Comparison of ENCODE assay signal across 8 mouse cellular contexts in genomic region chr7:76354510-76354909, GRCm38 (mm10).
A peak's percentile ranks its signal among the peaks of the same experiment; 100 is the strongest.
DNase-seq lines count a peak whose midpoint lies in the region; ATAC-seq lines count a peak whose summit lies in the region.

No protein-coding gene starts in this region.

- ATAC-seq in limb, embryonic 11.5 days (ENCODE audit: insufficient number of reproducible peaks, low FRiP score, low TSS enrichment, low read depth), result no peak
- ATAC-seq in activated CD4-positive, CD25-positive, alpha-beta regulatory T cell, adult 4 months, result peak; percentile 49
- ATAC-seq in erythroid progenitor cell, adult 5-6 weeks (replicated peaks; ENCODE audit: low FRiP score, poor library complexity, severe bottlenecking), result no peak

- H3K4me2 ChIP-seq in limb, embryonic 11.5 days (ENCODE audit: low read depth, severe bottlenecking), result no peak overlapping the region

- H3K36me3 ChIP-seq in limb, embryonic 11.5 days (ENCODE audit: control insufficient read depth, insufficient read depth, low read length), result no peaks in the 10 kb centered on the region
- no peaks in the 10 kb centered on the region for H3K36me3 ChIP-seq in limb, embryonic 10.5 days

- no peaks in the 10 kb centered on the region for H3K4me1 ChIP-seq in limb, embryonic 11.5 days (ENCODE audit: control insufficient read depth, insufficient read depth, low read length)
- H3K4me1 ChIP-seq in limb, embryonic 10.5 days, result peaks cover 3% of the 10 kb centered on the region; the same call in 1 of the 2 replicates

- no peak overlapping the region for H3K9ac ChIP-seq in limb, embryonic 11.5 days (ENCODE audit: low read length)

- peak; percentile 4 for DNase-seq in cerebellum, adult 9-10 months
- DNase-seq in cerebellum, adult 9-11 months, result no peak
- peak; percentile 38 for DNase-seq in limb, embryonic 11.5 days (ENCODE audit: low spot score)
- no peak for DNase-seq in limb, embryonic 10.5 days (ENCODE audit: low spot score)
- DNase-seq in kidney, adult 9 months, result peak; percentile 69
- DNase-seq in naive thymus-derived CD4-positive, alpha-beta T cell, adult 2 months (ENCODE audit: low read depth), result peak; percentile 74

- H3K27me3 ChIP-seq in limb, embryonic 11.5 days (ENCODE audit: control insufficient read depth, insufficient read depth, low read length), result no peaks in the 10 kb centered on the region
- no peaks in the 10 kb centered on the region for H3K27me3 ChIP-seq in limb, embryonic 10.5 days (ENCODE audit: low read depth, poor library complexity, severe bottlenecking)

- 40% methylated on average over 3 of the region's 3 CpGs for WGBS in limb, embryonic 11.5 days
- 50% methylated on average over 3 of the region's 3 CpGs for WGBS in limb, embryonic 10.5 days

- H3K9me3 ChIP-seq in limb, embryonic 11.5 days (ENCODE audit: control insufficient read depth, low read length), result no peaks in the 10 kb centered on the region
- no peaks in the 10 kb centered on the region for H3K9me3 ChIP-seq in limb, embryonic 10.5 days (replicated peaks)

- H3K4me3 ChIP-seq in limb, embryonic 11.5 days (ENCODE audit: low read depth, low read length), result no peak overlapping the region
- no peak overlapping the region for H3K4me3 ChIP-seq in limb, embryonic 10.5 days

- no peak overlapping the region for H3K27ac ChIP-seq in limb, embryonic 11.5 days (replicated peaks; ENCODE audit: low read depth, low read length)
- H3K27ac ChIP-seq in limb, embryonic 10.5 days, result no peak overlapping the region

Comparison
In these comparisons a context has a peak if more than half of its experiments do, and no peak if none do; other contexts are left out.
1. DNase-seq: peak in cerebellum, adult 9-10 months (single experiment), limb, embryonic 11.5 days (single experiment), kidney, adult 9 months (single experiment) and naive thymus-derived CD4-positive, alpha-beta T cell, adult 2 months (single experiment); none in cerebellum, adult 9-11 months (single experiment) and limb, embryonic 10.5 days (single experiment).